Mouse (Mus musculus): ENCODE results near the gene Prdx6b.

The Prdx6b gene

GRCm38 (mm10) chr2:80327272-80327671 is 35.0 kb downstream of the Prdx6b start:
- no peak for DNase-seq

DNA sequence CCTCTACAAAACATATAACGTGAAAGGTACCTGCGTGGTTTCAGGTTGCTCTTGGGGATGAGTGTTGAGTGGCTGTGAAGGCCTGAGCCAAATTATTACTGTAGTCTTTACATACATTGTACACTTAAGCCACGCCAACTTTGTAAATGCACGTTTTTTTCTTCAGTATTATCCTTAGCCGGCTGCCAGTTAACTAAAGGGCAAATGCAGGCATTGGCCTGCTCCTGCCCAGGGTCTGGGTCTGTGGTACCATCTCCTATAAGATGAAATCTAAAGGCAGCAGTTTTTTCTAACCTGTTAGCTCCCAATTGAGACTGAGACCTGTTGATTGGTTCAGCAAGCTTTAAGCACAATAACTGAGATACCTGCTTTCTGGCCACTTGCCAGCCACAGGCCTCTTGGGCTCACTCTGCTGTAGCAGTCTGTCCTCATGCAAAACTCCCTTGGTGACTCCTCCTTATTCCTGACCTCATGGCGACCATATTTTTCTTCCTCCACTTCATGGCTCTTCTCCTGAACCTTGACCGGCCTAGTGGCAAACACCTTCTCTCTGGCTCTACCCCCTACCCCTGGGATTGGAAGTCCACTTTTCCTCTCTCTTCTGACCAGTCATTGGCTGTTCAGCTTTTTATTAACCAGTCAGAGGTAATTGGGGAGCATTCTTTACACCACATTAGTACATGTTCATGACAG is 36.8 kb downstream of the Prdx6b start:
- DNase-seq, result no peak

GRCm38 (mm10) chr2:80340537-80340936 is 48.3 kb downstream of the Prdx6b start:
- no peak for DNase-seq
